Mouse (Mus musculus) heart, embryonic 14.5 days (tissue): ENCODE data around the gene Pth2. TPM values are rescaled to one million over a fixed set of nuclear protein-coding genes. Genes with fewer than 3 reads are reported as not detected.
A peak's percentile ranks its signal among the peaks of the same experiment; 100 is the strongest.
"Not testable (repeated sequence)": the region's sequence is repeated elsewhere in the genome, so short reads cannot be mapped to it uniquely, and the experiment has no call there.

Experiments
- ATAC-seq: fragments of 200-750 bp; cut with Nextera tagmentation; 2 replicates; pipeline ENCODE4 v1.8.0; 2017; ENCODE audit warnings: low read depth, moderate TSS enrichment; ENCODE audit not compliant: insufficient number of reproducible peaks, insufficient read depth, low FRiP score
- H3K27ac ChIP-seq, 2 experiments: fragments of 200-500 bp in 1 of 2; fragments of 300-500 bp in 1 of 2; sonication (generic) in 1 of 2; replicated peaks in 1 of 2; 2 replicates each; pipeline ENCODE4 v1.5.1; 2012 to 2014; ENCODE audit warnings: low read depth in 2 of 2, low read length in 2 of 2, control low read depth in 1 of 2, mild to moderate bottlenecking in 1 of 2, mixed read lengths in 1 of 2; ENCODE audit not compliant: control insufficient read depth in 1 of 2, insufficient read depth in 1 of 2
- H3K27me3 ChIP-seq: fragments of 300-500 bp; sonication (generic); 2 replicates; pipeline ENCODE4 v1.6.1; 2014; ENCODE audit warnings: mild to moderate bottlenecking, low read length, control low read depth; ENCODE audit not compliant: control insufficient read depth, insufficient read depth
- H3K36me3 ChIP-seq: fragments of 300-500 bp; sonication (generic); 2 replicates; pipeline ENCODE4 v1.6.1; 2014; ENCODE audit warnings: mild to moderate bottlenecking, control low read depth, low read length, mixed read lengths; ENCODE audit not compliant: control insufficient read depth, insufficient read depth
- H3K4me1 ChIP-seq, 2 experiments: fragments of 200-500 bp in 1 of 2; fragments of 300-500 bp in 1 of 2; sonication (generic) in 1 of 2; 2 replicates each; pipeline ENCODE4 v1.6.1; 2012 to 2014; ENCODE audit warnings: low read length in 2 of 2, control low read depth in 1 of 2, mixed read lengths in 1 of 2; ENCODE audit not compliant: control insufficient read depth in 2 of 2, insufficient read depth in 2 of 2
- H3K4me2 ChIP-seq: fragments of 300-500 bp; sonication (generic); 2 replicates; pipeline ENCODE4 v1.6.1; 2014; ENCODE audit warnings: mild to moderate bottlenecking, low read length
- H3K4me3 ChIP-seq, 2 experiments: fragments of 200-500 bp in 1 of 2; fragments of 300-500 bp in 1 of 2; sonication (generic) in 1 of 2; 2 replicates each; pipeline ENCODE4 v1.5.1; 2012 to 2014; ENCODE audit warnings: low read length in 2 of 2, mild to moderate bottlenecking in 2 of 2, control low read depth in 1 of 2, low read depth in 1 of 2, moderate library complexity in 1 of 2; ENCODE audit not compliant: control insufficient read depth in 1 of 2, insufficient read depth in 1 of 2
- H3K9ac ChIP-seq: fragments of 300-500 bp; sonication (generic); 2 replicates; pipeline ENCODE4 v1.6.1; 2014; ENCODE audit warnings: mild to moderate bottlenecking, low read length
- H3K9me3 ChIP-seq: fragments of 300-500 bp; sonication (generic); 2 replicates; pipeline ENCODE4 v1.6.1; 2016; ENCODE audit warnings: low read length, control low read depth; ENCODE audit not compliant: control insufficient read depth
- WGBS: fragments of 180-500 bp; shearing (Covaris S2); extraction: QIAGEN DNeasy Blood & Tissue Kit; methylation state at CpG from one replicate; pipeline ENCODE4 v1.1.7; 2014; 5-methylcytosine and 5-hydroxymethylcytosine counted together
- polyA plus RNA-seq: library from polyadenylated mRNA; unstranded; fragments of >200 nt; fragmentation: Nextera tagmentation; extraction: Ambion mirVana; gene quantifications from 2 replicates; pipeline ENCODE4 v1.2.1, GENCODE M21; 2014

Gene Pth2
- polyA plus RNA-seq, 1 experiment from 2014 or later, result 0.61 TPM

- peaks cover 53% of the 10 kb centered on the region for H3K36me3 ChIP-seq
- H3K4me2 ChIP-seq, result no peak overlapping the region
- H3K4me1 ChIP-seq, result no peaks in the 10 kb centered on the region
- no peaks in the 10 kb centered on the region for H3K9me3 ChIP-seq
- H3K27ac ChIP-seq, result no peak overlapping the region
- WGBS, result 90% methylated on average over 11 of the region's 11 CpGs
- no peaks in the 10 kb centered on the region for H3K27me3 ChIP-seq
- no peak overlapping the region for H3K9ac ChIP-seq
- no peak for ATAC-seq
- no peak overlapping the region for H3K4me3 ChIP-seq
These were observed 33.5 kb upstream of the Pth2 start for GRCm38 (mm10) chr7:45147267-45147666.

DNA sequence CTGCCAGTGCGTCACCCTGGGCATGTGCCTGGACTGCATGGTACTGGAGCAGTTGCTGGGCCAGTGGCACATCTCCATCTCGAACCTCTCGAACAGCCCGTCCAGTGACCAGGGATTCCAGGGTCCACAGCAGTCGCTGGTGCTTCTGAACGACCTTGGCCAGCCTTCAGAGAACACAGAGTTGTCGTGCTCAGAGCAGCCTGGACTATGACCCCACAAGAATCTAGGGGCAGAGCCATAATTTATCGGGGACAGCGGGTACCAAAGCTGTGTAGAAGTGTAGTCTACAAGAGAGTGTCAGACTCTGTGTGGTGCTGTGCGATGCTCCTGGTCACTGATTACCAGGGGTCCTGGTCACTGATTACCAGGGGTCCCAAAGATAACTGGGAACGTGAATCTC, 32.9 kb upstream of the Pth2 start:
- Histone ChIP-seq H3K4me3 (no peak overlapping the region), H3K9ac (no peak overlapping the region), H3K9me3 (no peaks in the 10 kb centered on the region), H3K4me2 (no peak overlapping the region), H3K27ac (no peak overlapping the region), H3K36me3 (peaks cover 48% of the 10 kb centered on the region), H3K27me3 (no peaks in the 10 kb centered on the region), H3K4me1 (no peaks in the 10 kb centered on the region)
- WGBS, result 74% methylated on average over 11 of the region's 11 CpGs
- ATAC-seq, result no peak

GRCm38 (mm10) chr7:45148534-45149098, 32.2 kb upstream of the Pth2 start:
- no peak for ATAC-seq

DNA sequence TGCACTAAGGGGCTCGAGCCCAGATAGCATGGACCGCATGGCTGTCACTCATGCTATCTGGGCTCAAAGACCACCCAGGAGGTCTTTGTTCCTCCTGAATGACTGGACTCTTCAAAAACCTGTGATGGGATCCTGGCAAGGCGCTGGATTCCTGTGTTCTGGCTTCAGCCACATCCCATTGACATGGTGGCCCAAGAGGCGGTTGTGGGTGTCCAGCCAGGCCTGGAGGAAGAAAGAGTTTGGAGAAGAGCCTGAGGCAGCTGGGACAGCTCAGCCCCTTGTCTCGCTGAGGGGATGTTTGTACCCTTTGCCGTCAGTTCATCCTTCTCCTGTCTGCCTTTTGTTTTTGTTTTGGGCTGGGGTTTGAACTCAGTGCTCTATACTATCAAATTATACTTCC, 31.2 kb upstream of the Pth2 start:
- H3K27me3 ChIP-seq, result no peaks in the 10 kb centered on the region
- ATAC-seq, result no peak
- H3K9ac ChIP-seq, result no peak overlapping the region
- 63% methylated on average over 6 of the region's 6 CpGs for WGBS
- peaks cover 0 to 4% of the 10 kb centered on the region in 2 experiments; a peak in 1 of 4 replicates for H3K4me1 ChIP-seq
- H3K36me3 ChIP-seq, result peaks cover 33% of the 10 kb centered on the region
- no peaks in the 10 kb centered on the region for H3K9me3 ChIP-seq
- no peak overlapping the region for H3K4me2 ChIP-seq
- no peak overlapping the region for H3K27ac ChIP-seq
- H3K4me3 ChIP-seq, result no peak overlapping the region

More at GRCm38 (mm10) chr7:45148534-45149098, 32.2 kb upstream of the Pth2 start:
- no peak overlapping the region for H3K4me2 ChIP-seq
- 36% methylated on average over 4 of the region's 4 CpGs for WGBS
- H3K27ac ChIP-seq, result peak overlapping the region in 1 of 2 experiments; percentile 9; a peak in 1 of 4 replicates
- no peaks in the 10 kb centered on the region for H3K27me3 ChIP-seq
- H3K9ac ChIP-seq, result no peak overlapping the region
- H3K9me3 ChIP-seq, result no peaks in the 10 kb centered on the region
- no peak overlapping the region for H3K4me3 ChIP-seq
- peaks cover 41% of the 10 kb centered on the region for H3K36me3 ChIP-seq
- peaks cover 0 to 4% of the 10 kb centered on the region in 2 experiments; a peak in 1 of 4 replicates for H3K4me1 ChIP-seq

DNA sequence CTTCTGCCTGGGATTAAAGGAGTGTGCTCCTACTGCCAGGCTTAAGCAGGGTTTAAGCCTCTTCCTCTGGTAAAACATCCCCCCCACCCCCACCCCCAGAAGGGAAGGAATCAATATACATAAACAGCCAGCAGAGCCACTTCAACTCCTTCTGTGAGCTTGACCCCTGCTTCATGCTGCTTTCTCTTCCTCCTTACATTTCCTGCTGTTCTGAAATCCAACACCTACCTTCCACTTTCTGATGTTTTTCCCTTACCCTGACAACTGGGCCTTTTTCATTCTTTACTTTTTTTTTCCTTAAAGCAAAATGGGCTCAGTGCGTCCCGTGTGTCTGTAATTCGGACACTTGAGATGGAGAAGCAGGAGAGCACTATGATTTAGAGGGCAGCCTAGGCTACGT, 30.5 kb upstream of the Pth2 start:
- ATAC-seq, result no peak
- Histone ChIP-seq H3K27me3 (no peaks in the 10 kb centered on the region), H3K36me3 (peaks cover 25% of the 10 kb centered on the region), H3K4me1 (peaks cover 4 to 9% of the 10 kb centered on the region in 2 experiments; a peak in 2 of 4 replicates), H3K9ac (no peak overlapping the region; the same call in 1 of the 2 replicates), H3K4me2 (no peak overlapping the region), H3K4me3 (no peak overlapping the region), H3K9me3 (no peaks in the 10 kb centered on the region), H3K27ac (no peak overlapping the region)
- WGBS, result 63% methylated on average over 4 of the region's 4 CpGs

DNA sequence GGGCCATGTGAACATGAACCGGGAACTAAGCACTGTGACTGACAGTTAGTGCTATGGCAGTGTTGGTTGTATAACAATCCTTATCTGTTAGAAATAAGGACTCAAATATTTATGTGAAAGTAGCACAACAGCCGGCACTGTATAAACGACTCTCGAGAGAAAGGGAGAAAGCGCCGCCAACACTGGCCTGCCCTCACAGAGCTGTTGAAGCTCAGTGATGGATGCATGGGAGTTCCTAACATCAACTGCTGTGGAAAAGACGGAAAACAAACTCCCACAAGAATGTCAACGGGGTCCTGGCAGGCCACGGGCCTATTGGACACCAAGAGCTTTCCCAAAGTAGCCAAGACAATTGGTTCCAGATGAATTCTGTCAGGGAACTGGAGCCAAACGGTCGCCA, 29.5 kb upstream of the Pth2 start:
- H3K27me3 ChIP-seq, result no peaks in the 10 kb centered on the region
- no peak overlapping the region for H3K4me2 ChIP-seq
- 55% methylated on average over 11 of the region's 11 CpGs for WGBS
- no peak overlapping the region for H3K27ac ChIP-seq
- ATAC-seq, result no peak
- H3K9ac ChIP-seq, result no peak overlapping the region
- H3K36me3 ChIP-seq, result peaks cover 17% of the 10 kb centered on the region
- peaks cover 4 to 9% of the 10 kb centered on the region in 2 experiments; a peak in 2 of 4 replicates for H3K4me1 ChIP-seq
- no peaks in the 10 kb centered on the region for H3K9me3 ChIP-seq
- no peak overlapping the region for H3K4me3 ChIP-seq

- H3K36me3 ChIP-seq, result peaks cover 18% of the 10 kb centered on the region
- H3K9ac ChIP-seq, H3K27me3 ChIP-seq, ATAC-seq, H3K4me3 ChIP-seq, H3K27ac ChIP-seq, H3K4me1 ChIP-seq, H3K9me3 ChIP-seq: not testable (repeated sequence)
- 96% methylated on average over 2 of the region's 2 CpGs for WGBS
- peak overlapping the region; percentile 74; the same call in 1 of the 2 replicates for H3K4me2 ChIP-seq
These were observed 27.7 kb upstream of the Pth2 start for GRCm38 (mm10) chr7:45153052-45153451.

- H3K36me3 ChIP-seq, result peaks cover 19% of the 10 kb centered on the region
- peak overlapping the region; percentile 93 for H3K9ac ChIP-seq
- WGBS, result 2% methylated on average over 5 of the region's 5 CpGs
- no peaks in the 10 kb centered on the region for H3K9me3 ChIP-seq
- H3K27me3 ChIP-seq, result no peaks in the 10 kb centered on the region
- H3K4me3 ChIP-seq, result peak overlapping the region; percentile 63 to 84
- peaks cover 4 to 9% of the 10 kb centered on the region in 2 experiments; a peak in 2 of 4 replicates for H3K4me1 ChIP-seq
- peak overlapping the region; percentile 74 for H3K4me2 ChIP-seq
- no peak for ATAC-seq
- H3K27ac ChIP-seq, result peak overlapping the region; percentile 78 to 96
These were observed 27.2 kb upstream of the Pth2 start for GRCm38 (mm10) chr7:45153586-45153985.
